Mouse (Mus musculus) CH12.LX (cell line): ENCODE measurements at regions not wholly inside any gene's neighbourhood (a gene's known extent, or its start where the extent isn't known, plus 50 kb on each side); places are given as distances from the start of the nearest gene placed in this dataset.

Source experiments
- CHD2 ChIP-seq: IDR thresholded peaks from 2 replicates; pipeline ENCODE4 v1.6.1; 2011; ENCODE audit warnings: low read length, improper control_type of control experiment
- CTCF ChIP-seq, 2 experiments: IDR thresholded peaks in 1 of 2; conservative IDR thresholded peaks in 1 of 2; 2 replicates each; pipeline ENCODE4 v1.5.1; 2011 to 2012; ENCODE audit warnings: low read depth in 2 of 2, low read length in 2 of 2, improper control_type of control experiment in 1 of 2, inconsistent platforms in 1 of 2, mild to moderate bottlenecking in 1 of 2, moderate library complexity in 1 of 2
- GABPA ChIP-seq: IDR thresholded peaks from 2 replicates; pipeline ENCODE4 v1.6.1; 2012; ENCODE audit warnings: low read depth, low read length, improper control_type of control experiment, inconsistent platforms; ENCODE audit not compliant: insufficient replicate concordance
- HCFC1 ChIP-seq: IDR thresholded peaks from 2 replicates; pipeline ENCODE4 v1.6.1; 2012; ENCODE audit warnings: low read depth, mild to moderate bottlenecking, inconsistent platforms, low read length, improper control_type of control experiment
- MAFK ChIP-seq: IDR thresholded peaks from 2 replicates; pipeline ENCODE4 v1.6.1; 2011; ENCODE audit warnings: low read length, improper control_type of control experiment; ENCODE audit not compliant: insufficient replicate concordance
- POLR2A ChIP-seq: IDR thresholded peaks from 2 replicates; pipeline ENCODE4 v1.6.1; 2011; ENCODE audit warnings: low read depth, mild to moderate bottlenecking, improper control_type of control experiment, low read length
- RCOR1 ChIP-seq: conservative IDR thresholded peaks from 2 replicates; pipeline ENCODE4 v1.6.1; 2012; ENCODE audit warnings: low read depth, mild to moderate bottlenecking, inconsistent platforms, low read length, improper control_type of control experiment
- ZC3H11A ChIP-seq: IDR thresholded peaks from 2 replicates; pipeline ENCODE4 v1.6.1; 2012; ENCODE audit warnings: low read depth, mild to moderate bottlenecking, inconsistent platforms, low read length, improper control_type of control experiment

GRCm38 (mm10) chr10:19167101-19167500 lies 151.6 kb upstream of the Tnfaip3 start:
- TF ChIP-seq POLR2A: no peak
- TF ChIP-seq CHD2: no peak
- TF ChIP-seq HCFC1: no peak
- no peak for TF ChIP-seq GABPA
- no peak for TF ChIP-seq ZC3H11A
- no peak for TF ChIP-seq CTCF (conservative IDR thresholded peaks at IDR 0.05 in 1 of 2, IDR thresholded peaks at IDR 0.05 in 1 of 2; ENCODE audit: low read depth in 2 of 2, low read length in 2 of 2)
- no peak for TF ChIP-seq MAFK
- TF ChIP-seq RCOR1: no peak
